Mouse (Mus musculus): Measurements from ENCODE around the gene Creb5. TPM values are rescaled to one million over a fixed set of nuclear protein-coding genes. Genes with fewer than 3 reads are reported as not detected.

The Creb5 gene
- polyA plus RNA-seq, 1 experiment from 2014 or later = 8.9 TPM

GRCm38 (mm10) chr6:53510005-53510404 is 222.9 kb downstream of the Creb5 start:
- Histone ChIP-seq H3K36me3 (ENCODE audit: inconsistent target) (no peaks in the 10 kb centered on the region), H3K79me2 (ENCODE audit: inconsistent target) (no peaks in the 10 kb centered on the region), H3K4me3 (ENCODE audit: inconsistent target) (no peak overlapping the region), H3K27ac (no peak overlapping the region)
- 81% methylated on average over 7 of the region's 7 CpGs for WGBS (ENCODE audit: missing documents)

- H3K27ac ChIP-seq = no peak overlapping the region
- WGBS (ENCODE audit: missing documents) = 93% methylated on average over 8 of the region's 8 CpGs
- no peaks in the 10 kb centered on the region for H3K36me3 ChIP-seq (ENCODE audit: inconsistent target)
- H3K79me2 ChIP-seq (ENCODE audit: inconsistent target) = no peaks in the 10 kb centered on the region
- H3K4me3 ChIP-seq (ENCODE audit: inconsistent target) = no peak overlapping the region
Observed at GRCm38 (mm10) chr6:53512226-53512625, 225.2 kb downstream of the Creb5 start.

GRCm38 (mm10) chr6:53513380-53513779 is 226.3 kb downstream of the Creb5 start:
- Histone ChIP-seq H3K4me3 (ENCODE audit: inconsistent target) (no peak overlapping the region), H3K36me3 (ENCODE audit: inconsistent target) (no peaks in the 10 kb centered on the region), H3K27ac (no peak overlapping the region), H3K79me2 (ENCODE audit: inconsistent target) (no peaks in the 10 kb centered on the region)
- 96% methylated on average over 2 of the region's 2 CpGs for WGBS (ENCODE audit: missing documents)

GRCm38 (mm10) chr6:53514862-53515261 is 227.8 kb downstream of the Creb5 start:
- 46% methylated on average over 1 of the region's 1 CpGs for WGBS (ENCODE audit: missing documents)

GRCm38 (mm10) chr6:53515611-53516010 is 228.5 kb downstream of the Creb5 start:
- no peak overlapping the region for H3K27ac ChIP-seq
- WGBS (ENCODE audit: missing documents) = 79% methylated on average over 4 of the region's 4 CpGs
- H3K79me2 ChIP-seq (ENCODE audit: inconsistent target) = no peaks in the 10 kb centered on the region
- H3K4me3 ChIP-seq (ENCODE audit: inconsistent target) = no peak overlapping the region
- no peaks in the 10 kb centered on the region for H3K36me3 ChIP-seq (ENCODE audit: inconsistent target)

More at GRCm38 (mm10) chr6:53514862-53515261, 227.8 kb downstream of the Creb5 start:
- Histone ChIP-seq H3K36me3 (ENCODE audit: inconsistent target) (no peaks in the 10 kb centered on the region), H3K79me2 (ENCODE audit: inconsistent target) (no peaks in the 10 kb centered on the region), H3K27ac (no peak overlapping the region), H3K4me3 (ENCODE audit: inconsistent target) (no peak overlapping the region)

GRCm38 (mm10) chr6:53517371-53517945 is 230.4 kb downstream of the Creb5 start:
- Histone ChIP-seq H3K27ac (no peak overlapping the region), H3K4me3 (ENCODE audit: inconsistent target) (no peak overlapping the region), H3K79me2 (ENCODE audit: inconsistent target) (no peaks in the 10 kb centered on the region), H3K36me3 (ENCODE audit: inconsistent target) (no peaks in the 10 kb centered on the region)
- WGBS (ENCODE audit: missing documents) = 98% methylated on average over 5 of the region's 5 CpGs

- Histone ChIP-seq H3K36me3 (ENCODE audit: inconsistent target) (no peaks in the 10 kb centered on the region), H3K4me3 (ENCODE audit: inconsistent target) (no peak overlapping the region), H3K27ac (no peak overlapping the region), H3K79me2 (ENCODE audit: inconsistent target) (no peaks in the 10 kb centered on the region)
- WGBS (ENCODE audit: missing documents) = 88% methylated on average over 13 of the region's 13 CpGs
Observed at GRCm38 (mm10) chr6:53523743-53524497, 236.8 kb downstream of the Creb5 start.

GRCm38 (mm10) chr6:53526460-53526859 is 239.4 kb downstream of the Creb5 start:
- Histone ChIP-seq H3K79me2 (ENCODE audit: inconsistent target) (no peaks in the 10 kb centered on the region), H3K4me3 (ENCODE audit: inconsistent target) (no peak overlapping the region), H3K27ac (no peak overlapping the region), H3K36me3 (ENCODE audit: inconsistent target) (no peaks in the 10 kb centered on the region)
- WGBS (ENCODE audit: missing documents) = 77% methylated on average over 1 of the region's 1 CpGs

- WGBS (ENCODE audit: missing documents) = 98% methylated on average over 8 of the region's 8 CpGs
- H3K79me2 ChIP-seq (ENCODE audit: inconsistent target) = no peaks in the 10 kb centered on the region
- no peak overlapping the region for H3K27ac ChIP-seq
- H3K36me3 ChIP-seq (ENCODE audit: inconsistent target) = no peaks in the 10 kb centered on the region
- no peak overlapping the region for H3K4me3 ChIP-seq (ENCODE audit: inconsistent target)
Observed at GRCm38 (mm10) chr6:53530742-53531141, 243.7 kb downstream of the Creb5 start.

GRCm38 (mm10) chr6:53531461-53531860 is 244.4 kb downstream of the Creb5 start:
- Histone ChIP-seq H3K4me3 (ENCODE audit: inconsistent target) (no peak overlapping the region), H3K27ac (no peak overlapping the region), H3K79me2 (ENCODE audit: inconsistent target) (no peaks in the 10 kb centered on the region), H3K36me3 (ENCODE audit: inconsistent target) (no peaks in the 10 kb centered on the region)
- WGBS (ENCODE audit: missing documents) = 93% methylated on average over 4 of the region's 4 CpGs

- WGBS (ENCODE audit: missing documents) = 95% methylated on average over 4 of the region's 4 CpGs
- no peaks in the 10 kb centered on the region for H3K36me3 ChIP-seq (ENCODE audit: inconsistent target)
- no peaks in the 10 kb centered on the region for H3K79me2 ChIP-seq (ENCODE audit: inconsistent target)
- no peak overlapping the region for H3K27ac ChIP-seq
- no peak overlapping the region for H3K4me3 ChIP-seq (ENCODE audit: inconsistent target)
Observed at GRCm38 (mm10) chr6:53537530-53537929, 250.5 kb downstream of the Creb5 start.

GRCm38 (mm10) chr6:53541798-53542197 is 254.7 kb downstream of the Creb5 start:
- Histone ChIP-seq H3K79me2 (ENCODE audit: inconsistent target) (no peaks in the 10 kb centered on the region), H3K4me3 (ENCODE audit: inconsistent target) (no peak overlapping the region), H3K36me3 (ENCODE audit: inconsistent target) (no peaks in the 10 kb centered on the region), H3K27ac (no peak overlapping the region)
- 97% methylated on average over 5 of the region's 5 CpGs for WGBS (ENCODE audit: missing documents)

- Histone ChIP-seq H3K79me2 (ENCODE audit: inconsistent target) (no peaks in the 10 kb centered on the region), H3K27ac (no peak overlapping the region), H3K4me3 (ENCODE audit: inconsistent target) (no peak overlapping the region), H3K36me3 (ENCODE audit: inconsistent target) (no peaks in the 10 kb centered on the region)
- WGBS (ENCODE audit: missing documents) = 97% methylated on average over 2 of the region's 2 CpGs
Observed at GRCm38 (mm10) chr6:53545483-53545900, 258.4 kb downstream of the Creb5 start.

- 86% methylated on average over 5 of the region's 5 CpGs for WGBS (ENCODE audit: missing documents)
- no peaks in the 10 kb centered on the region for H3K79me2 ChIP-seq (ENCODE audit: inconsistent target)
- H3K27ac ChIP-seq = no peak overlapping the region
- H3K4me3 ChIP-seq (ENCODE audit: inconsistent target) = no peak overlapping the region
- H3K36me3 ChIP-seq (ENCODE audit: inconsistent target) = no peaks in the 10 kb centered on the region
Observed at GRCm38 (mm10) chr6:53545989-53546388, 258.9 kb downstream of the Creb5 start.

- Histone ChIP-seq H3K27ac (no peak overlapping the region), H3K4me3 (ENCODE audit: inconsistent target) (no peak overlapping the region), H3K36me3 (ENCODE audit: inconsistent target) (no peaks in the 10 kb centered on the region), H3K79me2 (ENCODE audit: inconsistent target) (no peaks in the 10 kb centered on the region)
- 90% methylated on average over 6 of the region's 6 CpGs for WGBS (ENCODE audit: missing documents)
Observed at GRCm38 (mm10) chr6:53548236-53548635, 261.2 kb downstream of the Creb5 start.
